In genomic region chr5:115529364-115529741, GRCm38 (mm10) we compare ENCODE assay signal across 12 mouse cellular contexts. TPM values are rescaled to one million over a fixed set of nuclear protein-coding genes. Genes with fewer than 3 reads are reported as not detected.
DNase-seq lines count a peak whose midpoint lies in the region; ATAC-seq and TF ChIP-seq lines count a peak whose summit lies in the region.
"Had no signal": no experiment of that assay in that cellular context is flagged by ENCODE, and none has a peak within 500 bp of the region (broad histone marks: within the 10 kb centered on the region; RNA-seq: fewer than 3 reads in every experiment).

No protein-coding gene starts in this region.

- intact Hi-C loops in gastrocnemius, adult 2 months (cut with DNase I): no loop called here

- ATAC-seq in lung, embryonic 14.5 days (ENCODE audit: insufficient read depth): no peak
- no peak for ATAC-seq in embryonic facial prominence, embryonic 15.5 days (ENCODE audit: insufficient number of reproducible peaks, low FRiP score, low TSS enrichment, low read depth)
- ATAC-seq in erythroid progenitor cell, adult 5-6 weeks (replicated peaks; ENCODE audit: low FRiP score, poor library complexity, severe bottlenecking): no peak
- ATAC-seq: inflammation-experienced regulatory T-cells, adult 6 months had no signal

- H3K4me3 ChIP-seq in gastrocnemius, adult 2 months: peak overlapping the region; percentile 51
- no peak overlapping the region for H3K4me3 ChIP-seq in lung, embryonic 14.5 days (ENCODE audit: low read depth, low read length)
- no peak overlapping the region for H3K4me3 ChIP-seq in lung, adult 2 months (replicated peaks; ENCODE audit: extremely low read depth, low read depth, low read length)
- H3K4me3 ChIP-seq in embryonic facial prominence, embryonic 15.5 days (replicated peaks): no peak overlapping the region
- no peak overlapping the region for H3K4me3 ChIP-seq in myocyte

- peak overlapping the region; percentile 94 for H3K27ac ChIP-seq in gastrocnemius, adult 2 months
- peak overlapping the region; percentile 91 for H3K27ac ChIP-seq in lung, embryonic 14.5 days (ENCODE audit: low read depth)
- H3K27ac ChIP-seq in embryonic facial prominence, embryonic 15.5 days (replicated peaks): peak overlapping the region; percentile 82

- no peaks in the 10 kb centered on the region for H3K27me3 ChIP-seq in lung, embryonic 14.5 days (ENCODE audit: insufficient read depth, low read length)
- no peaks in the 10 kb centered on the region for H3K27me3 ChIP-seq in embryonic facial prominence, embryonic 15.5 days
- no peaks in the 10 kb centered on the region for H3K27me3 ChIP-seq in myocyte (ENCODE audit: control insufficient read depth, insufficient read depth, insufficient read length)
- H3K27me3 ChIP-seq: CH12.LX had no signal

- peak; percentile 21 for DNase-seq in gastrocnemius, adult 2 months
- no peak for DNase-seq in gastrocnemius, adult 18-20 months (ENCODE audit: low spot score)
- no peak for DNase-seq in lung, embryonic 14.5 days
- DNase-seq in lung, adult 2 months: no peak
- DNase-seq in frontal cortex, postnatal 14 days (ENCODE audit: low spot score in 2 of 2): no peak
- DNase-seq: embryo, embryonic 11 days; right cerebral cortex, adult 18-20 months had no signal

- H3K9me3 ChIP-seq in lung, embryonic 14.5 days (ENCODE audit: low read depth, low read length): no peaks in the 10 kb centered on the region
- H3K9me3 ChIP-seq in embryonic facial prominence, embryonic 15.5 days (replicated peaks): no peaks in the 10 kb centered on the region

- H3ac ChIP-seq in myocyte (ENCODE audit: control insufficient read depth, insufficient read length): no peak overlapping the region

- H3K9ac ChIP-seq in lung, embryonic 14.5 days: no peak overlapping the region
- no peak overlapping the region for H3K9ac ChIP-seq in embryonic facial prominence, embryonic 15.5 days

- 20% methylated on average over 8 of the region's 8 CpGs for WGBS in lung, embryonic 14.5 days
- 28% methylated on average over 8 of the region's 8 CpGs for WGBS in lung, adult 2 months
- 62% methylated on average over 8 of the region's 8 CpGs for WGBS in embryonic facial prominence, embryonic 15.5 days

- TF ChIP-seq POLR2A in lung, adult 2 months (IDR thresholded peaks at IDR 0.05; ENCODE audit: borderline replicate concordance, extremely low read depth, low read depth, low read length): no peak
- TF ChIP-seq POLR2A in myocyte (IDR thresholded peaks at IDR 0.05; ENCODE audit: insufficient read length, low read depth): peak; percentile 7

- H3K79me2 ChIP-seq in myocyte (ENCODE audit: control insufficient read depth, insufficient read depth): peaks cover 62% of the 10 kb centered on the region

- H3K4me2 ChIP-seq in lung, embryonic 14.5 days: peak overlapping the region; percentile 42
- no peak overlapping the region for H3K4me2 ChIP-seq in embryonic facial prominence, embryonic 15.5 days (replicated peaks)
- H3K4me2 ChIP-seq in myocyte (ENCODE audit: low read depth): peak overlapping the region; percentile 68

- TF ChIP-seq CTCF in gastrocnemius, adult 2 months (IDR thresholded peaks at IDR 0.05): no peak
- no peak for TF ChIP-seq CTCF in lung, embryonic 14.5 days (IDR thresholded peaks at IDR 0.05; ENCODE audit: low read depth)
- TF ChIP-seq CTCF in lung, adult 2 months (IDR thresholded peaks at IDR 0.05; ENCODE audit: insufficient read depth, low read length): no peak

- H3K4me1 ChIP-seq in lung, embryonic 14.5 days (ENCODE audit: insufficient read depth): peaks cover 58% of the 10 kb centered on the region
- peaks cover 61% of the 10 kb centered on the region for H3K4me1 ChIP-seq in lung, adult 2 months (ENCODE audit: control insufficient read depth, insufficient read depth, low read length)
- H3K4me1 ChIP-seq in embryonic facial prominence, embryonic 15.5 days: peaks cover 85% of the 10 kb centered on the region

- no peaks in the 10 kb centered on the region for H3K36me3 ChIP-seq in lung, embryonic 14.5 days (ENCODE audit: insufficient read depth)
- no peaks in the 10 kb centered on the region for H3K36me3 ChIP-seq in embryonic facial prominence, embryonic 15.5 days
- peaks cover 9% of the 10 kb centered on the region for H3K36me3 ChIP-seq in myocyte (ENCODE audit: control insufficient read depth, insufficient read depth)

TF ChIP-seq in myocyte, 11 proteins besides CTCF, POLR2A, EP300 and RAD21:
- TF ChIP-seq TCF3 (IDR thresholded peaks at IDR 0.05; ENCODE audit: insufficient read length, low read depth) (no peak), POLR2AphosphoS2 (IDR thresholded peaks at IDR 0.05; ENCODE audit: insufficient read length, low read depth) (peak; percentile 8), TCF12 (IDR thresholded peaks at IDR 0.05; ENCODE audit: insufficient read depth, poor library complexity, severe bottlenecking) (peak; percentile 48), MYOG (IDR thresholded peaks at IDR 0.05; ENCODE audit: control insufficient read depth in 1 of 3, insufficient read depth in 1 of 3, insufficient read length in 2 of 3, low read depth in 2 of 3) (peak; percentile 31 to 66 (median 52))
TF ChIP-seq in myocyte: peak in this region for 3.

RNA-seq across cellular contexts. Expression of gene Pxn, which starts 22.9 kb away (rescaled TPM):
- total RNA-seq in gastrocnemius, adult 2 months (2021): 10 to 100 TPM; 79.2 to 95.2 TPM
- 10 to 100 TPM; 87.2 to 94.2 TPM for total RNA-seq in gastrocnemius, adult 18-20 months (2021)
- polyA plus RNA-seq in lung, embryonic 14.5 days (2014; fragmentation: Nextera tagmentation; extraction: Ambion mirVana): 22.3 and 25.2 TPM in 2 replicates
- polyA plus RNA-seq in lung, adult 2 months (2012; rRNA removed): 214 and 226 TPM in 2 replicates
- 51.5 and 52.8 TPM in 2 replicates for polyA plus RNA-seq in embryonic facial prominence, embryonic 15.5 days (2015; fragmentation: Nextera tagmentation; extraction: Ambion mirVana)
- polyA plus RNA-seq in myocyte (2012; fragmentation: generic; extraction: Trizol): 120 TPM
- total RNA-seq in erythroid progenitor cell, adult 5-6 weeks (2015; ENCODE audit: low replicate concordance): 18.9 and 24.5 TPM in 2 replicates
- total RNA-seq in erythroid progenitor cell, adult 5-6 weeks (2017; ENCODE audit: low replicate concordance): 11.1 and 21.2 TPM in 2 replicates

RNA-seq across cellular contexts. Expression of gene Rplp0, which starts 29.9 kb away (rescaled TPM):
- 100 to 1,000 TPM; 567 to 689 TPM for total RNA-seq in gastrocnemius, adult 2 months (2021)
- total RNA-seq in gastrocnemius, adult 18-20 months (2021): 100 to 1,000 TPM; 617 to 621 TPM
- 1,859 and 1,954 TPM in 2 replicates for polyA plus RNA-seq in lung, embryonic 14.5 days (2014; fragmentation: Nextera tagmentation; extraction: Ambion mirVana)
- polyA plus RNA-seq in lung, adult 2 months (2012; rRNA removed): 1,185 and 1,411 TPM in 2 replicates
- 1,780 and 1,815 TPM in 2 replicates for polyA plus RNA-seq in embryonic facial prominence, embryonic 15.5 days (2015; fragmentation: Nextera tagmentation; extraction: Ambion mirVana)
- polyA plus RNA-seq in myocyte (2012; fragmentation: generic; extraction: Trizol): 3,361 TPM
- 1,000 and 1,025 TPM in 2 replicates for total RNA-seq in erythroid progenitor cell, adult 5-6 weeks (2015; ENCODE audit: low replicate concordance)
- 380 and 735 TPM in 2 replicates for total RNA-seq in erythroid progenitor cell, adult 5-6 weeks (2017; ENCODE audit: low replicate concordance)

RNA-seq across cellular contexts. Expression of gene Gcn1l1, which starts 35.7 kb away (rescaled TPM):
- 10 to 100 TPM; 31.3 to 31.9 TPM for total RNA-seq in gastrocnemius, adult 2 months (2021)
- total RNA-seq in gastrocnemius, adult 18-20 months (2021): 10 to 100 TPM; 27.9 to 31.1 TPM
- polyA plus RNA-seq in lung, embryonic 14.5 days (2014; fragmentation: Nextera tagmentation; extraction: Ambion mirVana): 52.9 and 58.8 TPM in 2 replicates
- polyA plus RNA-seq in lung, adult 2 months (2012; rRNA removed): 36.8 and 52.8 TPM in 2 replicates
- 36.2 and 36.4 TPM in 2 replicates for polyA plus RNA-seq in embryonic facial prominence, embryonic 15.5 days (2015; fragmentation: Nextera tagmentation; extraction: Ambion mirVana)
- 49.4 TPM for polyA plus RNA-seq in myocyte (2012; fragmentation: generic; extraction: Trizol)
- total RNA-seq in erythroid progenitor cell, adult 5-6 weeks (2015; ENCODE audit: low replicate concordance): 9.4 and 17.6 TPM in 2 replicates
- 13.7 and 14.1 TPM in 2 replicates for total RNA-seq in erythroid progenitor cell, adult 5-6 weeks (2017; ENCODE audit: low replicate concordance)

RNA-seq across cellular contexts. Expression of gene Sirt4, which starts 44.8 kb away (rescaled TPM):
- total RNA-seq in gastrocnemius, adult 2 months (2021): 10 to 100 TPM; 10.9 to 17.3 TPM
- total RNA-seq in gastrocnemius, adult 18-20 months (2021): 10 to 100 TPM; 14.8 to 16.5 TPM
- polyA plus RNA-seq in lung, embryonic 14.5 days (2014; fragmentation: Nextera tagmentation; extraction: Ambion mirVana): 22.8 and 23.9 TPM in 2 replicates
- polyA plus RNA-seq in lung, adult 2 months (2012; rRNA removed): 36.5 and 38.3 TPM in 2 replicates
- 29.2 and 32.8 TPM in 2 replicates for polyA plus RNA-seq in embryonic facial prominence, embryonic 15.5 days (2015; fragmentation: Nextera tagmentation; extraction: Ambion mirVana)
- 13.6 TPM for polyA plus RNA-seq in myocyte (2012; fragmentation: generic; extraction: Trizol)
- 1.8 TPM in 1 of 2 replicates, not detected in the other for total RNA-seq in erythroid progenitor cell, adult 5-6 weeks (2015; ENCODE audit: low replicate concordance)
- total RNA-seq in erythroid progenitor cell, adult 5-6 weeks (2017; ENCODE audit: low replicate concordance): 3.3 TPM in 1 of 2 replicates, not detected in the other
